Mouse (Mus musculus) retina, embryonic 14.5 days (tissue): ENCODE results near the gene Eif5a.
"Not testable (repeated sequence)": the region's sequence is repeated elsewhere in the genome, so short reads cannot be mapped to it uniquely, and the experiment has no call there.

ENCODE experiments used
- DNase-seq: peaks from one replicate; pipeline ENCODE4 v3.0.0-alpha.2; 2015; ENCODE audit warnings: low spot score

Eif5a gene

GRCm38 (mm10) chr11:69920266-69921031 is 1.3 kb downstream of the Eif5a start:
- peak; percentile 42 for DNase-seq

- peak; percentile 74 for DNase-seq
Observed at GRCm38 (mm10) chr11:69919661-69920265, 2.0 kb downstream of the Eif5a start.

DNA sequence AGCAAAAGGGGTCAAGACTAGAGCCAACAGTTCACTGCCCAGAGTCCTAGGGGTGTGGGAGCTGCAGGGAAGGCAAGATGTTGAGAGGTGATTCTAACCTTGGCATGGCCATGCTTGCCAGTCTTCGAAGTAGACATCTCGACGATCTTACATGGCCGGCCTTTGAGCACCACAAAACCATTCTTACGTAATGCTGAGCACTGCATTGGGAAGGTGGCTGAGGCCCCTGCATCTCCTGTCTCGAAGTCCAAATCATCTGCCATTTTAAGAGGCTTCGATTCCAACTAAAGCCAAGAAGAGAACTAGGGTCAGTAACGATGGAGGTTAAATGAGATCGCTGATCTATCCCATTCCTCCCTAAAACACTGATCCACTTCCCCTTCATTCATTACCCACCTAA is 2.7 kb downstream of the Eif5a start:
- DNase-seq: no peak

DNA sequence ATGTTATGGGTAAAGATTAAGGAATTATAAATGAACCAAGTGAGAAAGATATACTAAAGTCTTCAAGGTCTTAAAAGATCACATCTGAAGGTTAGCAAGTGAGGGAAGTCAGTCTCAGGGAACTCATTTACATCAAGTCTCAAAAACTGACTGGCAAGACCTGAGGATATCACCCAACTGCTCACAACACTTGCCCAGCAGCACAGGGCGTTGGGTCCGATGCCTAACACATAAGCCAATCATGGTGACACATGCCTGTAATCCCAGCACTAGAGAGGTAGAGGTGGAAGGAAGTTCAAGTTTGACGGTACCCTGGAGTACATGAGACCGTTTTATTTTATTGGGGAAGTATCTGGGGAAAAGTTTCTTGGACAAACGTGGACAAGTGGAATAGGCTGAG is 3.6 kb downstream of the Eif5a start:
- DNase-seq: no peak

GRCm38 (mm10) chr11:69917379-69917948 is 4.3 kb downstream of the Eif5a start:
- no peak for DNase-seq

DNA sequence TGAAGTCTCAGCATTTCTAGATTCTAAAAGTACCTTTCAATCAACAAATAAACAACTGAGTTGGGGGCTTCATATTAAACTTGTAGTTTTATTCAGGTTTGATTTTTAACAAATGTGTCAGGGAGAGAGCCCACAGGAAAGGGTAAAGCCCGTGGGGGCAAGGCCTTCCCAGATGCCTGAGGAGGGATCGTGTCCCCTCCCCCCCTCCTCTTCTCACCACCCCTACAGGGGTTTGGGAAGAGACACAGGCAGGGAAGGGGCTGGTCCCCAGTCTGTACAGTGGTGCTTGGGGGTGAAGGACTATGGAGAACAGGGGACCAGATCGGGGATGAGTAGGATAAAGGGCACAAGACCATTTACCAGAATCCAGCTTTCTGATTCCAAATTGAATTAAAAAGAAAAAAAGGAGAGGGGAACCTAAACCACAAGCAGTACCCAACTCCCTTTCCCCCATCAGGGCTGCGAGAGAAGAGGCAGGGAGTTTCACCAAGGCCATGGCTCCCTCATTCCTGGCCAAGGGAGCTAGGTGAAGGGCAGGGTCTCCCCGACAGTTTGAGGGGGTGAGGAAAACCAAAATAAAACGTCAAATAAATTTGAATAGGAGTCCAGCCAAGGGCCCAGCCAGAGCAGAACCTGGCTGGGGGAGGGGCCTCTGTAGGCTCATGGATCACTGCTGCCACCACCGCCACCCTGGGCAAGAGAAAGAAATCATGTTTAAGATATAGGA is 4.9 kb downstream of the Eif5a start:
- DNase-seq: not testable (repeated sequence)

- DNase-seq: no peak
Observed at GRCm38 (mm10) chr11:69915667-69916627, 5.8 kb downstream of the Eif5a start.

- no peak for DNase-seq
Observed at GRCm38 (mm10) chr11:69914917-69915430, 6.8 kb downstream of the Eif5a start.

DNA sequence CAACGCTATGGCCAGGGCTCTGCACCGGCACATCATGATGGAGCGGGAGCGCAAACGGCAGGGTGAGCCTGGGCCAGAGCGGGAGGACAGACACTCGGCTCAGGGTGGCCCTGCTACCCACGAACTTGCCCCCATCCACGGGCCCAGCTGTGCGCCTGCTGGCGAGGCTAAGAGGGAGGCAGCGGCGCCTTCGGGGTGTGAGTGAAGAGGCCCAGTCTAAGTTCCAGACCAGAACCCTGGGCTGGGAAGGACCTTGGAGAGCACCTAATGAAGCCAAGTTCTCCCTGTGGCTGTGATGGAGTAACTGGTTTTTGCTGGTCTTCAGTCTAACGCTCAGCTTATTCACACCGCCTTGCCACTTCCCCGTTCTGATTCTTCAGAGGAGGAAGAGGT is 7.4 kb downstream of the Eif5a start:
- DNase-seq: no peak

DNA sequence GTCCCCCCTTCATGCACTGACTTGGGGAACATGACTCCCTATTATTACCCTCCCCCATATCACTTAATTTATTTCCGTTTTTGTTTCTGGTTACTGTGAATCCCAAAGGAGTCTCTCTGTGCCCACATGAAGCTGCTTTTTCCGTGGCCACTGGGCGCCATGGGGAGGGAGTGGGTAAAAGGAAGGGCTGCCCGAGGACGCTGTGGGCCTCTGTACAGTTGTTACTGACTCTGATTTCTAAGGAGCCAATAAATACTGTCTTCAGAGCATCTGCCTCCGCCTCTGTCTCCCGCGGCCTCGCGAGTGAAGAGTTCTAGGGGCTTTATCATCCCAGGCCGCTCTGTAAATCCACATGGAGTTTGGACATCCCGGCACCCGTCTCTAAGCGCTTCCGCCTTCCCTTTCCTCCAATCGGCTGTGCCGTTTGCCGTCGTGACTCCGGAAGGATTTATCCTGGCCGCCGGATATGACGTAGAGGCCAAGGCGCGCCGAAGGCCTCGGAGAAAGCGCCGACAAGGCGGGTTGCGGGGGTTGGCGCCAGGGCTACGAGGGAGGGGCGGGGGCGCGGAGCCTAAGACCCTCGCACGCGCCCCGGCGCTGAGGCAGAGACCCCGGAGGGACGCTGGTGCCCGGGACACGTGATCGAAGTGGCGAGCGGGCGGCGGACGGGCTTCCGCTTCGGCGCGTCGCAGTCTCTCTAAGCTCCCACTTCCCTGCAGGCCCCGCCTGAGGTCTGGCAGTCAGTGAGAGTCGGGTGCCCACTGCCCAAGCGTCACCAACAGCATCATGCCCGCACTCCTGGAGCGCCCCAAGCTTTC is 8.0 kb downstream of the Eif5a start, which contains the start of gene Gps2:
Gps2 (plus strand) TSS at position 335 of the 818 bp plus-strand sequence.
- peak; percentile 94 for DNase-seq

DNA sequence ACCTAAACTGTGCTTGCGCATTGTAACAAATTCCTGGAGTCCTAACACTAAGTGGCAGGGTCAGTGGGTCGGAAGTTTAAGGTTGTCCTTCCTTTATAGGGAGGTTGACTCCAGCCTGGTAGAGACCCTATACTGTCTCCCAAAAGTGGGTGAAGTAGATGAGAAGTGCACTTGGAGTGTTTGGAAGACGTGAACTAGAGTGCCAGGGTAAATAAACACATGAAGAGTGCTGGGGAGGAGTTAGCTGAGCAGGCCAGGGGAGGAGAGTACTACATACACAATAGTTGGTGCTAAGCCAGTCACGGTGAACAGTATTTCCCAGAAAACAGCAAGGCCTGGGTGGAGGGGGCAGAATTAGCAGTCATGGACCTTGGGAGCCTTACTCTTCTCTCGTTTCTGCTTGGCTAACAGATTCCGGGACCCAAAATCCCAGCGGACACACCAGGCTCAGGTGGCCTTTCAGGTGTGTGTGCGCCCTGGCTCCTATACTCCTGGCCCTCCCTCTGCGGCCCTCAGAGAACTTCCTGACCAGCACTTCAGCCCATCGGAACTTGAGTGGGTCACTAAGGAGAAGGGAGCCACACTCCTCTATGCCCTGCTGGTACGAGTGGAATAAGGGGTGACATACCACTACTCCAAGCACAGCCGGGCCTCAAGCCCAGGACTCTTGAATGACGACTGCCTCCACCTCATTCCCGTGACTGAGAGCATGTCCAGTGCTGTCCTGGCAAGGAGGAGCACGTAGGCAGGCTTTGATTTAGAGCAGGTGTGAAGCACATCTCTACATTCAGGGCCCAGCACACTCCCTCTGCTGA is 8.8 kb downstream of the Eif5a start:
- no peak for DNase-seq

DNA sequence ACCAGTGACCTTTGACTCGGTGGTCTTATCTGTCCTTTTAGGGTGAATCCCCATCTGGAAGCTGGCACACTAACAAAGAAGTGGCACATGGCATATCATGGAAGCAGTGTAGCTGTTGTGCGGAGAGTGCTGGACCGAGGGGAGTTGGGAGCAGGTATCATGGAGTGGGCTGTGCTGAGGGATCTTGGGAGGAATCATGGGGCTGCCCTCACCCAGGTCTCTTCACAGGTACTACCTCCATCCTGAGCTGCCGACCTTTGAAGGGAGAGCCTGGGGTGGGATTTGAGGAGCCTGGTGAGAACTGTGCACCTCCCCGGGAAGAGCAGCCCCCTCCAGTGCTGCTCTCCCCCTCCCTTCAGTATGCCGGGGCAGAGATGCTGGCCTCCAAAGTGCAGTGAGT is 10.1 kb downstream of the Eif5a start:
- DNase-seq: no peak

GRCm38 (mm10) chr11:69910781-69911560 is 10.8 kb downstream of the Eif5a start:
- DNase-seq: no peak

GRCm38 (mm10) chr11:69910177-69910576 is 11.6 kb downstream of the Eif5a start:
- no peak for DNase-seq

GRCm38 (mm10) chr11:69909174-69909573 is 12.6 kb downstream of the Eif5a start:
- no peak for DNase-seq

DNA sequence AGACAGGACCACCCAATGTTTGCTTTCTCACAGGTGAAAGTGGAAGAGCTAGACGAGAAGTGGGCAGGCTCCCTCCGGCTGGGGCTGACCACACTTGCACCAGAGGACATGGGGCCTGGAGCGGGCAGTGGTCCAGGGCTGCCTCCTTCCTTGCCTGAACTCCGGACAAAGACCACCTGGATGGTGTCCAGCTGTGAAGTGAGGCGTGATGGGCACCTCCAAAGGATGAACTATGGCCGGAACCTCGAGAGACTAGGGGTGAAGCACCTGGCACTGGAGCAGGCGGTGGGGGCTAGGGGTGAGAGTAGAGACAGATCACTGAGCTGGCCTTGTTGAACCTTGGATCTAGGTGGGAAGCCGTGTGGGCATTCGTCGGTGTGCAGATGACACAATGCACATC is 13.1 kb downstream of the Eif5a start:
- no peak for DNase-seq

GRCm38 (mm10) chr11:69904311-69904710 is 17.4 kb downstream of the Eif5a start:
- no peak for DNase-seq

DNA sequence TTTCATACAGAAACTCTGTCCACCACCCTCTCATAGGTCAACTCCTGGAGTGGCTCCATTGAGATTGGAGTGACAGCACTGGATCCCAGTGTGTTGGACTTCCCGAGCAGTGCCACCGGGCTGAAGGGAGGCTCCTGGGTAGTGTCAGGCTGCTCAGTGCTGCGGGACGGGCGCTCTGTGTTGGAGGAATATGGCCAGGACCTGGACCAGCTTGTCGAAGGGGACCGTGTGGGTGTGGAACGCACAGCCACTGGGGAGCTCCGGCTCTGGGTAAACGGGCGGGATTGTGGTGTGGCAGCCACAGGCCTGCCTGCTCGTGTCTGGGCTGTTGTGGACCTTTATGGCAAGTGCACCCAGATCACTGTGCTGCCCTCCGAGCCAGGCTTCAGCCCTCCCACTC is 18.8 kb downstream of the Eif5a start:
- no peak for DNase-seq

DNA sequence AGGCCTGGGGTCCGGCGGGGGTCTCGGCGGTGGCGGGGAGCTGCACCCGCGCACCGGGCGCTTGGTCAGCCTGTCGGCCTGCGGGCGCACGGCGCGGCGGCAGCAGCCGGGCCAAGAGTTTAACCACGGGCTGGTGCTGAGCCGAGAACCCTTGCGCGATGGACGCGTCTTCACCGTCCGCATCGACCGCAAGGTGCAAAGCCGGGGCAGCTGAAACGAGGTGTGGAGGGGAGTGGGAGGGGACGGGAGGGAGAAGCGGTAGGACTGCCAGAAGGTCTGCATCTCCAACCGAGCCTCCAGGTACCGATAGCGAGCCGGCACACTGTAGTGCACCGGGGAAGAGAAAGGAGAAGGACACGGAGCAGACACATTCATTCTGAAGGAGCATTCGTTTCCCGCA is 19.8 kb downstream of the Eif5a start:
- no peak for DNase-seq
